Mouse (Mus musculus) erythroblast, embryonic 14.5 days (primary cell): ENCODE measurements around the gene Akap13.
"Not testable (repeated sequence)": the region's sequence is repeated elsewhere in the genome, so short reads cannot be mapped to it uniquely, and the experiment has no call there.

Experiments
- GATA1 ChIP-seq: IDR thresholded peaks from 2 replicates; pipeline ENCODE4 v1.6.1; 2012; ENCODE audit warnings: low read length, inconsistent platforms, mixed read lengths
- TAL1 ChIP-seq: IDR thresholded peaks from 3 replicates; pipeline ENCODE4 v1.6.1; 2012; ENCODE audit warnings: low read length, inconsistent platforms, mixed read lengths

DNA sequence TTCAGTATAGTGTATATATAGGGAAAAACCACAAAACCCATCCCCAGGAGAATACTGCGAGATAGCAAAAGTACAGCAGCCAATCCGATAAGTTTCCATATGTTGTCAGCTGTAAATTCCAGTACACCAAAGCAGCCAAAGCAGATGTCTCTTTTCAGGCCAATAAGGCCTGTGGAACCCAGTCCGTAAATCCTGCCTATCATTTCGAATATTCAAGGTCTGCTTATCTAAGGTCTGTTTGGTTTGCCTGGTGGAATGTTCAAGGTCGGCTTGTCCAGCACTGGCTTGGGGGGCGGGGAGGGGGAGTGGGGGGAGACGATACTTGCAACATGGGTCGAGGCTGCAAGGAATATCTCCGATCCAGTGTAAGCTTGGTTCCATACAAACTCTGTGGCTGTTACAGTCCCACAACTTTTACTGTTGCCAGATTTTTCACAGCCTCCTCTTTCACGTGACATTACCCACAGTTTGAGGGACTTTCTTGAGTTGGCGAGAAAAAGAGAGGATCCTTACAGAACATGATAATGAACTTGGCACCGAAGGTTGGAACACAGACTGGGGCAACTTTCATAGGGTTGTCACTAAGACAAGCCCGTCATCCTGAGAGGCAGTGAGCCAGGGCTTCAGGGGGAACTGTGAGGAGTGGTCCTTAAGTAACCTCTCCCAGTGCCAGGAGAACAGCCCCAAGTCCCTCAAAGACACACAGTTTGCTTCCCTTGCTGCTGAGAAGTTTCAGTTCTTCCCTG lies 335.9 kb downstream of the Akap13 start:
- not testable (repeated sequence) for TF ChIP-seq TAL1, GATA1
